Mouse (Mus musculus) 3T3-L1 (cell line): ENCODE measurements at regions not wholly inside any gene's neighbourhood (a gene's known extent, or its start where the extent isn't known, plus 50 kb on each side); places are given as distances from the start of the nearest gene placed in this dataset.
"Not testable (repeated sequence)": the region's sequence is repeated elsewhere in the genome, so short reads cannot be mapped to it uniquely, and the experiment has no call there.

ENCODE experiments used
- DNase-seq: peaks from one replicate; pipeline ENCODE4 v3.0.0-alpha.2; 2015; ENCODE audit warnings: low read depth, low spot score

- DNase-seq, result not testable (repeated sequence)
Observed at GRCm38 (mm10) chrX:135112109-135112508, 65.3 kb downstream of the Gm15023 start.

DNA sequence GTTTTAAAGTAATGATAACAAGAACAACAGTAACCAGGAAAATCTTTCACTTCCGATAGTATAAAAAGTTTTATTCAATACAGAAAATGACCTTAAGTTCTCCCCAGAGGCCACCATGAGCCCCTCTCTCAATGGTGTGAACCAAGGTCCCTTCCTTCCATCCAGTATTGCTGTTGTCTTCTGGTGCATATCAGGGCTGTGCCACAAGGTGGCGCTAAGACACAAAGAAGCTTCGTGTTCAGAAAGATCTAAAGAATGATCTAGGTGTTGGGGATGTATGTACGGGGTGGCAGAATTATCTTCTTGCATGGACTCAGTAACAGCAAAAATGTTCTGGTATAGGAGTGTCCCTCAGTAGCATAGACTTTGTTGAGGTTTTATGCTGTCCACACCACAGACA, 66.6 kb downstream of the Gm15023 start:
- peak; percentile 56 for DNase-seq

GRCm38 (mm10) chrX:135101594-135101993, 75.8 kb downstream of the Gm15023 start:
- peak; percentile 20 for DNase-seq

- DNase-seq, result peak; percentile 45
Observed at GRCm38 (mm10) chrX:135098101-135098500, 79.3 kb downstream of the Gm15023 start.

GRCm38 (mm10) chrX:135096206-135096605, 81.2 kb downstream of the Gm15023 start:
- no peak for DNase-seq

- DNase-seq, result peak; percentile 66
Observed at GRCm38 (mm10) chrX:135091074-135091473, 82.1 kb upstream of the Zmat1 start.

DNA sequence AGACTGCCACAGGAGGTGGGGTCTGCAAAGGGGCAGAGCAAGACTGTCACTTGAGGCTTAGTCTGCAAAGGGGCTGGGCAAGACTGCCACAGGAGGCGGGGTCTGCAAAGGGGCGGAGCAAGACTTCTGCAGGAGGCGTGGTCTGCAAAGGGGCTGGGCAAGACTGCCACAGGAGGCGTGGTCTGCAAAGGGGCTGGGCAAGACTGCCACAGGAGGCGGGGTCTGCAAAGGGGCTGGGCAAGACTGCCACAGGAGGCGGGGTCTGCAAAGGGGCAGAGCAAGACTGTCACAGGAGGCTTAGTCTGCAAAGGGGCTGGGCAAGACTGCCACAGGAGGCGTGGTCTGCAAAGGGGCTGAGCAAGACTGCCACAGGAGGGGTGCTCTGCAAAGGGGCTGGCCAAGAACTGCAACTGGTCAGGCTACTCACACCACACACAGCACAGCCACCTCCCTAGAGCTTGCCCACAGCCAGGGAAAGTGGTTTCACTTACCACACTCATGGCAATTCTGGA, 78.1 kb upstream of the Zmat1 start:
- not testable (repeated sequence) for DNase-seq

- DNase-seq, result not testable (repeated sequence)
Observed at GRCm38 (mm10) chrX:135086564-135086963, 77.6 kb upstream of the Zmat1 start.

- not testable (repeated sequence) for DNase-seq
Observed at GRCm38 (mm10) chrX:135085770-135086553, 77.0 kb upstream of the Zmat1 start.

- no peak for DNase-seq
Observed at GRCm38 (mm10) chrX:135080380-135081158, 71.6 kb upstream of the Zmat1 start.

- DNase-seq, result no peak
Observed at GRCm38 (mm10) chrX:135079388-135079787, 70.4 kb upstream of the Zmat1 start.

GRCm38 (mm10) chrX:135075903-135076302, 66.9 kb upstream of the Zmat1 start:
- no peak for DNase-seq

DNA sequence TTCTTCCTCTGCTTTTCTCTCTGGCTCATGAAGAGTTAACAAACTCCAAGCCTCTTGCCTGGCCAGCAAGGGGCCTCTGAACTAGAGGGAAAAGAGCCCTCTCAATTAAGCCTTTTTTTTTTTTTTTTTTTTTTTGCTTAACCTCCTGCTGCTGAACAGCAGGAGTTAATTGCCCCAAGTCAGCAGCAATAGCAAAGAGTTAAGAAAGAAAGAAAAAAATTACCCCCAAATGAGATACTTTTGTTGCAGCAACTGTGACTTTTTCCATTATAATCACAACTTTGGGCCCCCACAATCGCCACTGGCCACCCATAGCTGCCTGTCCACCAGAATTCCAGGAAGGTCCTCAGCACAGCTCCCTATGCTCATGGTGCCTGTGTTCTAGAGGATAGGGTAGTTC, 60.4 kb upstream of the Zmat1 start:
- DNase-seq, result no peak

DNA sequence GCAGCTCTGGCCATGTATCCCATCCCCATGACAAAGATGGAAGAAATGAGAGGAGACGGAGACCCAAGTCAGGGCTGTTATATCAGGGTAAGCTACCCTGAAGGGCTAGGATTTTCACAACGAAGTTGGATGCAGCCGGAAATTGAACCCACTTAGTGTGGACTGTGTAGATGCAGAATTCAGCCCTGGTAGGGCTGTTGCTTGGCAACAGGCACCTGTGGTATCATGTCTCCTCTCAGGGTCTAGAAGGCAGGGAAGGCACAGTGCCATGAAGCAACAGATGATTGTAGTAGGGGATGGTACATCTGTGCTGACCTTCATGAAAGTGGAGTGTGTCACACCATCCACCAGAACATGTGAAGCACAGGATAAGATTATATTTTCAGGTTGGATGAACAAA, 51.2 kb upstream of the Zmat1 start:
- DNase-seq, result no peak

DNA sequence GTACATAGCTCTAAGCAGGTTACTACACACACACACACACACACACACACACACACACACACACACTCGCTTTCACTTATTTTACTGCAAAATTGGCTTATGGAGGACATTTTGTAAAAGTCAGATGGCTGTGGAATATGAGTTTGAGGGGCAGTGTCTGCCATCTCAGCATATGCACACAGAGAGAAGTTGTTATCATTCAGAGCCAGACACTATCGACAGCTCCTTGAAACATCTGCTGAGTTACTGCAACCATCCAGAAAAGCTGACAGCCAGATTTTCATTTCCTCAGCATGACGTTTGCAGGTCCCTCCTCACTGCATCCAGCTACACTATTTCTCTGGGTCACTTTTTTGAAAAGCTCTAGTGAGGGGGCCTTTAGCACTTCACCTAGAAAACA, 49.9 kb upstream of the Zmat1 start:
- no peak for DNase-seq
